Mouse (Mus musculus) stomach, embryonic 15.5 days (tissue): Measurements from ENCODE around the gene Mrpl51. TPM values are rescaled to one million over a fixed set of nuclear protein-coding genes. Genes with fewer than 3 reads are reported as not detected.
A peak's percentile ranks its signal among the peaks of the same experiment; 100 is the strongest.

Source experiments
- ATAC-seq: fragments of 200-750 bp; cut with Nextera tagmentation; 2 replicates; pipeline ENCODE4 v1.8.0; 2017; ENCODE audit warnings: low read depth, moderate number of reproducible peaks, moderate TSS enrichment; ENCODE audit not compliant: insufficient read depth, low FRiP score
- H3K27ac ChIP-seq: fragments of 300-500 bp; sonication (generic); 2 replicates; pipeline ENCODE4 v1.5.1; 2015; ENCODE audit warnings: mild to moderate bottlenecking, inconsistent platforms
- H3K27me3 ChIP-seq: fragments of 300-500 bp; sonication (generic); replicated peaks from 2 replicates; pipeline ENCODE4 v1.6.1; 2015; ENCODE audit warnings: inconsistent platforms
- H3K36me3 ChIP-seq: fragments of 300-500 bp; sonication (generic); 2 replicates; pipeline ENCODE4 v1.6.1; 2015; ENCODE audit warnings: inconsistent platforms
- H3K4me1 ChIP-seq: fragments of 300-500 bp; sonication (generic); 2 replicates; pipeline ENCODE4 v1.6.1; 2015; ENCODE audit warnings: inconsistent platforms
- H3K4me2 ChIP-seq: fragments of 300-500 bp; sonication (generic); 2 replicates; pipeline ENCODE4 v1.6.1; 2015; ENCODE audit warnings: mild to moderate bottlenecking, inconsistent platforms
- H3K4me3 ChIP-seq: fragments of 300-500 bp; sonication (generic); replicated peaks from 2 replicates; pipeline ENCODE4 v1.5.1; 2015; ENCODE audit warnings: inconsistent platforms
- H3K9ac ChIP-seq: fragments of 300-500 bp; sonication (generic); 2 replicates; pipeline ENCODE4 v1.6.1; 2015; ENCODE audit warnings: inconsistent platforms
- H3K9me3 ChIP-seq: fragments of 300-500 bp; sonication (generic); 2 replicates; pipeline ENCODE4 v1.6.1; 2016; ENCODE audit warnings: inconsistent platforms
- WGBS: fragments of 180-500 bp; shearing (Covaris S2); methylation state at CpG from one replicate; pipeline ENCODE4 v1.1.7; 2015; 5-methylcytosine and 5-hydroxymethylcytosine counted together
- polyA plus RNA-seq: library from polyadenylated mRNA; unstranded; fragments of >200 nt; fragmentation: Nextera tagmentation; extraction: Ambion mirVana; gene quantifications from 2 replicates; pipeline ENCODE4 v1.2.1, GENCODE M21; 2015

Mrpl51 gene
- polyA plus RNA-seq = 231 and 236 TPM in 2 replicates

DNA sequence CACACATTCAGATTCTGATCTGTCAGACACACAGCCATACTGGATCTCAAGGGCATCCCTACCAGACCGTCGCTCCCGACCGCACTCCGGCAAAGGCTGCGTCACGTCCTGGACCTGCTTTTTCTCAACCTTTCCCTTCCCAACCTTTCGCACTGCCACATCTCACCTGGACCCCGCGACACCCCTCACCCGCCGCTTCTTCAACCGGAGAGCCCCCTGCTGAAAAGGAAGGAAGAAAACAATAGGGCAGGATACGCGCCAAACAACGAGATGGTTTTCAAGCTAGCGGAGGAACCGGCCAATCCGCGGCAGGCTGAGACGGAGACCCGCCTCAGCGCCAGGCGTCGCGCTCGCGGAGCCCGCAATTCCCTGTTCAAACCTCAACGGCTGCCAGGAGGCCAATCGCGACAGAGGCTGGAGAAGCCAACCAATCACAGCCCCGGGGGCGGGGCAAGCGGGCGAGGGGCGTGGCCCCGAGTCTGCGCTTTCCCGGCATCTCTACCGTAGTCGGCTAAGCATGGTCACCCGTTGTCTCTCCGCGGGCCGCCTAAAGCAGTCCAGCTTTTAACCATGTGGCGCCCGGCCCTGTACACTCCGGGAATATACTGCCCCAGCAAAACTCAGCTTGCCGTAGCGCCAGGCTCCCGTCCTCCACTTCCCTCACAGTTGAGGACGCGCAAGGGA is at the start of gene Mrpl51, which contains the start of gene Ncapd2:
Gene Mrpl51, plus strand, starts transcription at position 470 of the 684 bp plus-strand sequence.
Gene Ncapd2, minus strand, starts transcription at position 370 of the 684 bp plus-strand sequence.
- H3K36me3 ChIP-seq = peaks cover 22% of the 10 kb centered on the region
- no peaks in the 10 kb centered on the region for H3K9me3 ChIP-seq
- peak; percentile 96 for ATAC-seq

GRCm38 (mm10) chr6:125142436-125142835 is 49.2 kb upstream of the Mrpl51 start:
- 86% methylated on average over 8 of the region's 8 CpGs for WGBS

More for the DNA sequence above, at the start of gene Mrpl51, which contains the start of gene Ncapd2:
- H3K4me3 ChIP-seq = peak within 1 kb of the TSS; percentile 83
- H3K9ac ChIP-seq = peak within 1 kb of the TSS; percentile 60
- H3K4me2 ChIP-seq = peak within 1 kb of the TSS; percentile 78
- H3K4me1 ChIP-seq = 0 out of 2 replicates have a peak, but pooled peaks cover 3% of the 10 kb centered on the region
- peak within 1 kb of the TSS; percentile 100 for H3K27ac ChIP-seq
- H3K27me3 ChIP-seq = no peaks in the 10 kb centered on the region
- WGBS = under 1% methylated on average over 54 of the region's 54 CpGs

GRCm38 (mm10) chr6:125143128-125143527 is 48.5 kb upstream of the Mrpl51 start:
- Histone ChIP-seq H3K9me3 (no peaks in the 10 kb centered on the region), H3K4me3 (no peak overlapping the region), H3K27ac (no peak overlapping the region), H3K4me2 (no peak overlapping the region), H3K4me1 (peaks cover 30% of the 10 kb centered on the region), H3K9ac (no peak overlapping the region), H3K27me3 (no peaks in the 10 kb centered on the region), H3K36me3 (peaks cover 44% of the 10 kb centered on the region)
- no peak for ATAC-seq
- 71% methylated on average over 3 of the region's 3 CpGs for WGBS

More at GRCm38 (mm10) chr6:125142436-125142835, 49.2 kb upstream of the Mrpl51 start:
- Histone ChIP-seq H3K4me1 (peaks cover 26% of the 10 kb centered on the region), H3K4me2 (no peak overlapping the region), H3K27ac (no peak overlapping the region), H3K27me3 (no peaks in the 10 kb centered on the region), H3K9me3 (no peaks in the 10 kb centered on the region), H3K4me3 (no peak overlapping the region), H3K9ac (no peak overlapping the region), H3K36me3 (peaks cover 48% of the 10 kb centered on the region)
- ATAC-seq = no peak

DNA sequence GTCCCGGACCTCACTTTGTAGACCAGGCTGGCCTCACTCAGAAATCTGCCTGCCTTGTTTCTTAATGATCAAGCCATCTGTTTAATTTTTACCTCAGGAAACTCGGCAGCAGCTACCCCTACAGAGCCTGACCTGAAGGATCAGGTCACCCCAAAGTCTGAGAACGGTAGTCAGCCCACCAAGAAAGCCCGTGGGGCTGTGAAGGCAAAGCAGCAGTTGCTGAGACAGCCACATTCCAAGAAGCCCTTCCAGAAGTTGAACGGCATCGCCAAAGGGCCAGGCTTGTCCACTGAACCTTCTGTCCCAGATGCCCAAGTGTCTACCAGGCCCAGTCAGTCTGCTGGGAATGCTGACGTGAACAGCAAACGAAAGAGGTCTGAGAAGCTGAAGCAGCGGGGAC is 47.7 kb upstream of the Mrpl51 start:
- no peak overlapping the region for H3K27ac ChIP-seq
- WGBS = 78% methylated on average over 9 of the region's 9 CpGs
- H3K4me3 ChIP-seq = no peak overlapping the region
- H3K27me3 ChIP-seq = no peaks in the 10 kb centered on the region
- no peak overlapping the region for H3K9ac ChIP-seq
- no peaks in the 10 kb centered on the region for H3K9me3 ChIP-seq
- H3K36me3 ChIP-seq = peaks cover 39% of the 10 kb centered on the region
- peaks cover 38% of the 10 kb centered on the region for H3K4me1 ChIP-seq
- ATAC-seq = no peak
- H3K4me2 ChIP-seq = no peak overlapping the region

- Histone ChIP-seq H3K36me3 (peaks cover 28% of the 10 kb centered on the region), H3K9ac (peak within 1 kb of the TSS; percentile 47), H3K27me3 (no peaks in the 10 kb centered on the region), H3K9me3 (no peaks in the 10 kb centered on the region), H3K4me3 (peak within 1 kb of the TSS; percentile 63), H3K4me2 (peak within 1 kb of the TSS; percentile 79), H3K4me1 (peaks cover 44% of the 10 kb centered on the region), H3K27ac (peak within 1 kb of the TSS; percentile 86)
- ATAC-seq = peak; percentile 88
- WGBS = 1% methylated on average over 16 of the region's 16 CpGs
These were observed 46.6 kb upstream of the Mrpl51 start, which contains the start of gene Iffo1 for GRCm38 (mm10) chr6:125145001-125145400. Gene Iffo1, plus strand, starts transcription at chr6:125145241.

GRCm38 (mm10) chr6:125145479-125145951 is 46.1 kb upstream of the Mrpl51 start:
- Histone ChIP-seq H3K9ac (peak overlapping the region; percentile 47), H3K36me3 (peaks cover 24% of the 10 kb centered on the region), H3K27ac (peak overlapping the region; percentile 86), H3K4me3 (peak overlapping the region; percentile 63), H3K4me2 (peak overlapping the region; percentile 79), H3K4me1 (peaks cover 44% of the 10 kb centered on the region), H3K9me3 (no peaks in the 10 kb centered on the region), H3K27me3 (no peaks in the 10 kb centered on the region)
- ATAC-seq = peak; percentile 50; the same call in 1 of the 2 replicates
- 6% methylated on average over 35 of the region's 35 CpGs for WGBS

DNA sequence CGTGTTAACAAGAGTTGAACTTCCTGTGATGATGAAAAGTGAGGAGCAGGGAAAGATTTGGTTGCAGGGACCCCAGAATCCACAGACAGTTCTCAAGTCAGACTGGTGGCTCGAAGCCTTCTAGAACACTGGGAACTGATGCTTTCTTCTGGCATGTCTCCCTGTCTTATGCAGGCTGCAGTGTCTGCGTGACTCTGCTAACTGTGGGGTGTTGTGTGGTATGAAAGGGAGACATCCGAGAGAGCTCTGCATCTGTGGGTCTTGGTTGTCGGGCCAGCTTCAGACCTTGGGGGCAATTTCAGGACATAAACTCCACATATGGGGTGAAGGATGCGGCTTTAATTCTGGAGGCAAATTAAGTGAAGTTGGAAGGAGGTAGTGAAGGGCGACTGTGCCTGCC is 45.5 kb upstream of the Mrpl51 start:
- Histone ChIP-seq H3K4me2 (peak overlapping the region; percentile 79), H3K9me3 (no peaks in the 10 kb centered on the region), H3K27ac (0 out of 2 replicates have a peak overlapping the region, but pooled peaks have one; percentile 7), H3K36me3 (peaks cover 20% of the 10 kb centered on the region), H3K27me3 (no peaks in the 10 kb centered on the region), H3K4me3 (peak overlapping the region; percentile 63), H3K9ac (no peak overlapping the region), H3K4me1 (peaks cover 44% of the 10 kb centered on the region)
- ATAC-seq = no peak
- 54% methylated on average over 7 of the region's 7 CpGs for WGBS

DNA sequence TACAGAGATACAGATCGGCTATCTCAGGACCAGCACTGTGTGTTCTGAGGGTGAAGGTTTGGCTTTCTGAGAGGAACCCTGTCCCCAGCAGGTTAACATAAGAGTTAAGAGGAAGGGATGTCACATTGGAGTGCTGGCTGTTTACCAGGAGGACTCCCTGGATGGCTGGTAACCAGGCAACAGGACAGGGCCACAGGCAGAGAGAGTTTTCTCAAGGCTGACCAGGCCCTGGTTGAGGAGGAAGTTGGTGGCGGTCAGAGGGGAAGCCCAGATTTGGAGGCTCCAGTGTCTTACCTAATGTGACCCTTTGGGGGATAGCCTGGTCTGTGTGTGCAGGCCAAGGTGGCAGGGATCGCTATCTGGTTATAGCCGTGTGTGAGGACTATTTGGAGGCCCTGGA is 44.8 kb upstream of the Mrpl51 start:
- peaks cover 17% of the 10 kb centered on the region for H3K36me3 ChIP-seq
- H3K4me1 ChIP-seq = peaks cover 44% of the 10 kb centered on the region
- no peak for ATAC-seq
- H3K27ac ChIP-seq = no peak overlapping the region
- 76% methylated on average over 4 of the region's 4 CpGs for WGBS
- no peak overlapping the region for H3K9ac ChIP-seq
- H3K27me3 ChIP-seq = no peaks in the 10 kb centered on the region
- H3K4me3 ChIP-seq = peak overlapping the region; percentile 5; the same call in 1 of the 2 replicates
- peak overlapping the region; percentile 79 for H3K4me2 ChIP-seq
- H3K9me3 ChIP-seq = no peaks in the 10 kb centered on the region

DNA sequence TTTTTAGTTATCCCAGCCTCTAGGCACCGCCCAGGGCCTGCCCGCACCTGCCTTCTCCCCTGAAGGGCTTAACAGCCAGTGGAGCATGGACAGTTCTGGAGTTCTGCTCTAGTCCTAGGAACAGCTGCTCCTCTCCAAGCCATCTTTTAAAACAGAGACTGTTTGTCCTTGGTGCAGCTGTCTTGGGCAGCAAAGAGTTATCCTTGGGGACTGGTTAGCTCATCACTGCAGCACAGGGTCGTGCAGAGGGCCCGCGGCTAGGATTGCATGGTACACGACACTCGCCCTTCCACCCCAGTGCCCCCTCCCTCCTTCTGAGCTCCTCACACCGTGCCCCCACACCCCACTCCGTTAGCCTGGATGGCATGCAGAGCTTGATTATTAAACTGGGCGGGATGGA is 44.3 kb upstream of the Mrpl51 start:
- Histone ChIP-seq H3K9ac (no peak overlapping the region), H3K27me3 (no peaks in the 10 kb centered on the region), H3K4me1 (peaks cover 44% of the 10 kb centered on the region), H3K9me3 (no peaks in the 10 kb centered on the region), H3K4me3 (no peak overlapping the region), H3K4me2 (peak overlapping the region; percentile 79), H3K27ac (no peak overlapping the region; the same call in 1 of the 2 replicates), H3K36me3 (peaks cover 14% of the 10 kb centered on the region)
- no peak for ATAC-seq
- 66% methylated on average over 9 of the region's 10 CpGs for WGBS

DNA sequence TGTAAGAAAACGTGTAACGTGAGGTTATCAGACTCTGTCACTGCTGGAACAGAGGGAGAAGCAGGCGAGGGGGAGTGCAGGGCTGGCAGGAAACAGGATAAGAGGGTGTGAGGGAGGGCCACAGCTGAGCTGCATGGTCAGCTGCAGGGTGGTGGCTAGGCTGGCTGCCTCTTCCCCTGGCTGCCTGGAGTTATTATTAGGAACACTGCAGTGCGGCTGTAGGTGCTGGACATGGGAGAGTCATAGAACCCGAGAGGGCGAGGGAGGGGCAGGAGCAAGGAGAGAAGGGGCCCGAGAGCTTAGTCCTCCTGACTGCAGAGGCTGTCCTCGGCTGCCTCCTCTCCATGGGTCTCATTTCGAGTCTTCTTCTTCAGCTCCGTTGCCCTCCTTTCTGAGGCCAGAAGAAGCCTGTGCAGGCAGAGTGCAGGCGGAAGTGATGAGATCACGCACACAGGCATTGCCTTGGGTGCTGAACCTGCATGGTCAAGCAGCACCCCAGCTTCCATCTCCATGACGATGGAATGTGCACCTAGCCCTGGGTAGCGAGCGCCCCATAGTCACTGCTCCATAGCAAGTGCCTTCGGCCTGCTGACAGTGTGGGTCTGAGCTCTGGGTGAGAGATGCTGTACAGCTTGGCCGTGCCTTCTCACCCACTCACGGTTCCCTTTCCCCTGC is 43.2 kb upstream of the Mrpl51 start:
- Histone ChIP-seq H3K27me3 (no peaks in the 10 kb centered on the region), H3K27ac (peak overlapping the region; percentile 44), H3K4me2 (peak overlapping the region; percentile 27; the same call in 1 of the 2 replicates), H3K9ac (no peak overlapping the region), H3K9me3 (no peaks in the 10 kb centered on the region), H3K4me1 (peaks cover 49% of the 10 kb centered on the region), H3K4me3 (no peak overlapping the region), H3K36me3 (peaks cover 14% of the 10 kb centered on the region)
- WGBS = 58% methylated on average over 18 of the region's 18 CpGs
- no peak for ATAC-seq

GRCm38 (mm10) chr6:125148926-125149568 is 42.6 kb upstream of the Mrpl51 start:
- no peak for ATAC-seq
- Histone ChIP-seq H3K36me3 (peaks cover 8% of the 10 kb centered on the region), H3K9ac (no peak overlapping the region), H3K27ac (peak overlapping the region; percentile 44), H3K4me3 (no peak overlapping the region), H3K27me3 (no peaks in the 10 kb centered on the region), H3K4me1 (peaks cover 49% of the 10 kb centered on the region), H3K4me2 (0 out of 2 replicates have a peak overlapping the region, but pooled peaks have one; percentile 16), H3K9me3 (no peaks in the 10 kb centered on the region)
- WGBS = 69% methylated on average over 16 of the region's 16 CpGs
